Mouse (Mus musculus) brain, embryonic 14.5 days (tissue): ENCODE data around the gene Prcp. TPM values are rescaled to one million over a fixed set of nuclear protein-coding genes. Genes with fewer than 3 reads are reported as not detected.
"Not testable (repeated sequence)": the region's sequence is repeated elsewhere in the genome, so short reads cannot be mapped to it uniquely, and the experiment has no call there.

Experiments used
- DNase-seq: peaks from one replicate; pipeline ENCODE4 v3.0.0-alpha.2; 2011; ENCODE audit warnings: low read depth
- CTCF ChIP-seq: fragments of 200-500 bp; IDR thresholded peaks from 2 replicates; pipeline ENCODE4 v1.5.1; 2012; ENCODE audit warnings: inconsistent platforms, mild to moderate bottlenecking, moderate library complexity, borderline replicate concordance; ENCODE audit not compliant: insufficient read depth, insufficient read length; ENCODE audit errors: extremely low read depth
- POLR2A ChIP-seq: fragments of 200-500 bp; IDR thresholded peaks from 2 replicates; pipeline ENCODE4 v1.6.1; 2012; ENCODE audit warnings: mild to moderate bottlenecking, inconsistent platforms, borderline replicate concordance; ENCODE audit not compliant: poor library complexity, insufficient read depth, insufficient read length, severe bottlenecking; ENCODE audit errors: extremely low read depth
- polyA plus RNA-seq: library from polyadenylated mRNA; depleted of rRNA; stranded (reverse); fragments of >200 nt; gene quantifications from 2 replicates; pipeline ENCODE4 v1.2.3, GENCODE M21; 2012; rRNA removed

Prcp gene
- polyA plus RNA-seq, 1 experiment, result 20.3 TPM

- DNase-seq, result no peak
- no peak for TF ChIP-seq CTCF
- no peak for TF ChIP-seq POLR2A
Observed at GRCm38 (mm10) chr7:92950775-92951174, 76.5 kb downstream of the Prcp start.

GRCm38 (mm10) chr7:92952210-92952609 is 77.9 kb downstream of the Prcp start:
- TF ChIP-seq CTCF, result no peak
- TF ChIP-seq POLR2A, result no peak
- no peak for DNase-seq

- TF ChIP-seq CTCF (no peak), POLR2A (no peak)
- no peak for DNase-seq
Observed at GRCm38 (mm10) chr7:92959758-92960157, 85.5 kb downstream of the Prcp start.

GRCm38 (mm10) chr7:92961876-92962275 is 87.6 kb downstream of the Prcp start:
- TF ChIP-seq CTCF (no peak), POLR2A (no peak)
- DNase-seq, result no peak

- DNase-seq, result peak; percentile 89
- no peak for TF ChIP-seq POLR2A
- peak; percentile 39 for TF ChIP-seq CTCF
Observed at GRCm38 (mm10) chr7:92964754-92965501, 90.7 kb downstream of the Prcp start.

- TF ChIP-seq POLR2A (no peak), CTCF (peak; percentile 72; the same call in 1 of the 2 replicates)
- DNase-seq, result peak; percentile 79
Observed at GRCm38 (mm10) chr7:92967381-92968127, 93.3 kb downstream of the Prcp start.

GRCm38 (mm10) chr7:92977429-92977828 is 103.2 kb downstream of the Prcp start:
- TF ChIP-seq POLR2A, result no peak
- TF ChIP-seq CTCF, result no peak
- DNase-seq, result no peak

- TF ChIP-seq POLR2A (no peak), CTCF (no peak)
- DNase-seq, result no peak
Observed at GRCm38 (mm10) chr7:92978225-92978624, 104.0 kb downstream of the Prcp start.

- not testable (repeated sequence) for DNase-seq
Observed at GRCm38 (mm10) chr7:92978720-92979119, 104.5 kb downstream of the Prcp start.

- TF ChIP-seq CTCF (no peak), POLR2A (no peak)
Observed at GRCm38 (mm10) chr7:92980741-92981140, 106.5 kb downstream of the Prcp start.

GRCm38 (mm10) chr7:92981864-92982263 is 107.6 kb downstream of the Prcp start:
- DNase-seq, result no peak
- TF ChIP-seq CTCF, result no peak
- no peak for TF ChIP-seq POLR2A

More at GRCm38 (mm10) chr7:92980741-92981140, 106.5 kb downstream of the Prcp start:
- no peak for DNase-seq

Other genes starting within 250 kb of the Prcp start
- gene Ankrd42, start 237.3 kb upstream of the Prcp start, polyA plus RNA-seq, result 7.7 and 12.0 TPM in 2 replicates
- gene Pcf11, start 204.5 kb upstream of the Prcp start, polyA plus RNA-seq, result 28.1 TPM in 2 replicates
- gene Rab30, start 132.9 kb upstream of the Prcp start, polyA plus RNA-seq, result 9.9 and 12.9 TPM in 2 replicates
- 2.6 and 3.5 TPM in 2 replicates for gene Ddias, start 223 bp upstream of the Prcp start, polyA plus RNA-seq
- 25.8 and 29.7 TPM in 2 replicates for gene Fam181b, start 205.4 kb downstream of the Prcp start, polyA plus RNA-seq